Mouse (Mus musculus): ENCODE results near the gene Itga10. TPM values are rescaled to one million over a fixed set of nuclear protein-coding genes. Genes with fewer than 3 reads are reported as not detected.
"Not testable (repeated sequence)": the region's sequence is repeated elsewhere in the genome, so short reads cannot be mapped to it uniquely, and the experiment has no call there.

Gene Itga10
- polyA plus RNA-seq, 1 experiment from 2014 or later: 0.31 TPM

DNA sequence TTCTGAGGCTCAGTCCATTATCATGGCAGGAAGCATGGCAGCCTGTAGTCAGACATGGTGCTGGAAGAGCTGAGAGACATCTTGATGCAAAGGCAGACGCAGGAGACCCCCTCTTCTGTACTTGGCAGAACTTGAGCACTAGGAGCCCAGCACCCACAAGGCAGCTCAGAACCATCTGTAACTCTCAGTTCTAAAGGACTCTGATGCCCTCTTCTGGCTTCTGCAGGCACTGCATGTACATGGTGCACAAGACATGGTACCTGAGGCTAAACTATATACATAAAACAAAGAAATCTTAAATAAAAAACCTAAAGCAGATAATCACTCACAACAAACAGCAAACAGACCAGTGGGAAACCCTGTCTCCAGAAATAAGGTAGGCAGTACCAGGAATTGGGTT is 6.2 kb upstream of the Itga10 start:
- DNase-seq (ENCODE audit: low spot score): peak; percentile 57
- Histone ChIP-seq H3K27ac (no peak overlapping the region), H3K4me1 (replicated peaks) (peaks cover 25% of the 10 kb centered on the region), H3K9me3 (no peaks in the 10 kb centered on the region), H3K4me3 (no peak overlapping the region), H3K27me3 (ENCODE audit: insufficient read depth, poor library complexity, severe bottlenecking) (no peaks in the 10 kb centered on the region), H3K36me3 (peaks cover 65% of the 10 kb centered on the region)
- WGBS: 91% methylated on average over 1 of the region's 1 CpGs

DNA sequence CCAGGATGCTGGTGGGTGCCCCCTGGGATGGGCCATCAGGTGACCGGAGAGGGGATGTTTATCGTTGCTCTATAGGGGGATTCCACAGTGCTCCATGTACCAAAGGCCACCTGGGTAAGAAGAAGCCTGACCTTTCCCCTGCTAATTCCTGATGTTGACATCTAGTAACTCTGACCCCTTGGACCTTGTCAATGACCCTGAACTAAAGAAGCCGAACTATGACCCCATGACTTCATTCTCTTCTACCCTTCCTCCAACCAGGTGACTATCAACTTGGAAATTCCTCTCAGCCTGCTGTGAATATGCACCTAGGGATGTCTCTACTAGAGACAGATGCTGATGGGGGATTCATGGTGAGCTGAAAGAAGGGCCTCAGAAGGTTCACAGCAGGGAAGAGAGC is 2.0 kb downstream of the Itga10 start:
- DNase-seq (ENCODE audit: low spot score): no peak
- H3K36me3 ChIP-seq: peaks cover 27% of the 10 kb centered on the region
- H3K9me3 ChIP-seq: no peaks in the 10 kb centered on the region
- 87% methylated on average over 3 of the region's 3 CpGs for WGBS
- no peak overlapping the region for H3K27ac ChIP-seq
- H3K4me1 ChIP-seq (replicated peaks): no peaks in the 10 kb centered on the region
- no peaks in the 10 kb centered on the region for H3K27me3 ChIP-seq (ENCODE audit: insufficient read depth, poor library complexity, severe bottlenecking)
- H3K4me3 ChIP-seq: no peak overlapping the region

DNA sequence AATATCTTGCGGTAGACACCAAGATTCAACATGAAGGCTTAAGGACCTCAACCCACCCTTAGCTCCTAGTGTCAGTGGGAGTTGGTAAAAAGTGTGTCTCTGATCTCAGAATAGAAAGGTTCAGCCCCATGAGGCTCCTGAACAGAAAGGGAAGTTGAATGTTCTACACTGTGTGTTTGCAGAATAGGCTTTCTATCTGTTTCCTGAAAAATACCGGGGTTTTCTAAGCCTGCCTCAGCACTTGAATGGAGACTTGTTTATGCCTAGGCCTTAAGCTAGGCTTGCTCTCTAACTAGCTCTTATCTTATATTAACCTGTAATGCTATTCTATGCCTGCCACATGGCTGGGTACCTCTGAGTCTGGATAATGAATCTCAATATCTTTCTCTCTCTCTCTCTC is 15.5 kb downstream of the Itga10 start:
- Histone ChIP-seq H3K36me3 (peaks cover 8% of the 10 kb centered on the region; the same call in 1 of the 2 replicates), H3K27me3 (ENCODE audit: insufficient read depth, poor library complexity, severe bottlenecking) (peaks cover 7% of the 10 kb centered on the region; the same call in 1 of the 2 replicates), H3K4me3 (no peak overlapping the region), H3K9me3 (no peaks in the 10 kb centered on the region), H3K4me1 (replicated peaks) (peaks cover 15% of the 10 kb centered on the region), H3K27ac (no peak overlapping the region)
- WGBS: 95% methylated on average over 2 of the region's 2 CpGs
- no peak for DNase-seq (ENCODE audit: low spot score)

DNA sequence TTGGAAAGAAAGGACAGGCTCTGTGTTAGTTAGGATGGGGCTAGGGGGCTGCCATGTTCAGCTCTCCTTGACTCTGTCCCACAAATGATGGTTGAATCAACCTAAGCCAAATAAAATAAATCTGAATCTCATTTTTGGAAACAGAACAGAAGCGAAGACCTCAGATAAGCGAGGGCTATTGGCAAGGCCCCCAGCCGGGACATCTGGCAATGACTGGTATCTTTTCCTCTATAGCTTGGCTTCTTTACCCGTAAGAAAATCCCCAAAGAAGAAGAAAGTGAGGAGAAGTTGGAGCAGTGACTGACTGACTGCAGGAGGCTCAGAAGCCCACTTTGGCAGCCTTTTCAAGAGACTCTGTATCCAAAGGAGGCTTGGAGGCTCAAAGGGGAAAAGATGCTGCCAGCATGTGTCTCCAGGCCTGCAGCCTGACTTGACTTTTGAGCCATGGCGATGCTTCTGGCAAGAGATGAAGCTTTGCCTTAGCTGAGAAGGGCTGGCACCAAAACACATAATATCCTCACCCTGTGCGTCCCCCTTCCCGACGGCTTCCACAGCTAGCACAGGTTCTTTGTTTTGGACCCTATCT is 17.4 kb downstream of the Itga10 start:
- H3K36me3 ChIP-seq: no peaks in the 10 kb centered on the region
- 54% methylated on average over 8 of the region's 8 CpGs for WGBS

DNA sequence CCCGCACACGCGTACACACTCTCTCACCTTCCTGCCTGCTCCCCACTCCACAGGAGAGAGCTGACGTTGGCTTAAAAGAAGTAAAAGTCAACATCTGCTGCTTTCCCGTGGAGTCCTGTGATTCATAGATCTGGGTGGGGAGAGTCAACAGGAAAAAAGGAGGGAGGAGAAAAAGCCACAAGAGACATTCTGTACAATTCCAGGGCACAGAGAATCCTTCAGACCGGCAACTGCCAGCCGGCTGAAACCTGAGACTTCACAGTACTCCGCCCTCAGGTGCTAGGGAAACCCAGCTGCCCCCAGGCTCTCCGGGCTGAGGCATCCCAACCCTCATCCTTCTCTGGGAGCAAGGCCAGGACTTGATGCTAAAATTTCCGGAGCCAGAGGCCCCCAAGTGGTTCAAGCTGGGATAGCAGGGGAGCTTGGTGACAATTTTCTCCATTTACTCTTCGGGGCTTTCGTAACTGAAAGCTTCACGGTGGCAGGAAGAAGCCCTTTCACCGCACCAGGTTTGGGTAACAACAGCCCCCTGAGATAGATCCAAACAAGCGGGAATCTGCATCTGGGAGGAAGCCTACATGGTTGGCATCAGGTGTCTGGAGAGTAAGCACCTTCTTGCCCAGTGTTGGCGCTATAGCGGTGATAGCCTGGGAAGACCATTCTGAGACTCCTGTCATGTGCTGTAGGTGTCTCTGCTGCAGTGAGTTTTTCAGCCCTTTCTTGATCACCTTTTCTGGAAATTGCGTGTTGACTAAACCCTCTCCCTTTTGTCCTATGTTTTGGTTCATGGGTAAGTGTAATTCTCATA is 18.3 kb downstream of the Itga10 start:
- no peaks in the 10 kb centered on the region for H3K36me3 ChIP-seq
- H3K27me3 ChIP-seq (ENCODE audit: insufficient read depth, poor library complexity, severe bottlenecking): peaks cover 7% of the 10 kb centered on the region; the same call in 1 of the 2 replicates
- DNase-seq (ENCODE audit: low spot score): peak; percentile 86
- no peaks in the 10 kb centered on the region for H3K9me3 ChIP-seq
- peak overlapping the region; percentile 64 for H3K27ac ChIP-seq
- H3K4me1 ChIP-seq (replicated peaks): peaks cover 15% of the 10 kb centered on the region
- WGBS: 6% methylated on average over 18 of the region's 18 CpGs
- H3K4me3 ChIP-seq: peak overlapping the region; percentile 41

More for the DNA sequence above, 17.4 kb downstream of the Itga10 start:
- H3K27ac ChIP-seq: peak overlapping the region; percentile 64
- H3K27me3 ChIP-seq (ENCODE audit: insufficient read depth, poor library complexity, severe bottlenecking): peaks cover 7% of the 10 kb centered on the region; the same call in 1 of the 2 replicates
- no peak for DNase-seq (ENCODE audit: low spot score)
- H3K4me1 ChIP-seq (replicated peaks): peaks cover 15% of the 10 kb centered on the region
- H3K9me3 ChIP-seq: no peaks in the 10 kb centered on the region
- peak overlapping the region; percentile 41; the same call in 1 of the 2 replicates for H3K4me3 ChIP-seq

DNA sequence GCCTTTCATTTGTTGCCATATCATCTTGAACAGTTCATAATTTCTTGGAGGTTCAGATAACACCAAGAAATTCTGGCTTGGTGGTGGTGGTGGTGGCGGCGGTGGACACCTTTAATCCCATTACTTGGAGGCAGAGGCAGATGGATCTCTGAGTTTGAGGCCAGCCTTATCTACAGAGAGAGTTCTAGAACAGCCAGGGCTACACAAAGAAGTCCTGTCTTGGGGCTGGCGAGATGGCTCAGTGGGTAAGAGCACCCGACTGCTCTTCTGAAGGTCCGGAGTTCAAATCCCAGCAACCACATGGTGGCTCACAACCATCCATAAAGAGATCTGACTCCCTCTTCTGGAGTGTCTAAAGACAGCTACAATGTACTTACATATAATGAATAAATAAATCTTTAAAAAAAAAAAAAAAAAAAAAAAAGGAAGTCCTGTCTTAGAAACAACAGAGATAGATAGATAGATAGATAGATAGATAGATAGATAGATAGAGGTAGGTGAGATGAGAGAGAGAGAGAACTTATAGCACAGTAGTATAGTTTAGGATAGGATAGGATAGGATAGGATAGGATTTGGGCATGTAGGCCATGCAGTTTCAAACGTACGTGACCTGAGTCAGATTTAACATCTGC is 20.5 kb downstream of the Itga10 start:
- WGBS: 90% methylated on average over 7 of the region's 7 CpGs
- not testable (repeated sequence) for DNase-seq (ENCODE audit: low spot score); H3K4me3 ChIP-seq

DNA sequence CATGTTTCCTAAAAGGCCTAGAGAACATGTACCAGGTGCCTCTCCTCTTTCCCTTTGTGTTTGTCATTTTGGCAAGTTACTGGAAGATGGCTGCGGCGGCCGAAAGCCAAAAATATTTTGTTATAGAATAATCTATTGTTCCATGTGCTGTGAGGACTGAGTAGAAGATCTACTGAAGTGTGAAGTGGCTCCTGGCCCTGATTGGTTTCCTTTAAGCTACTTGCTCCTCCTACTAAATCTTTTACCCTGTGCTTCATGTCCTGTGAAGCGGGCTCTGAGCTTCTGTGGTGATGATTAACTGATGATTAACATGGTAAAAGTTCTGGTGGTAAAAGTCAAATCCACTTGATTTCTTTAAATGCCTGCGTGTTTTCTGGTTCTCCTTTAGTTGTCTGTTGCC is 21.5 kb downstream of the Itga10 start:
- Histone ChIP-seq H3K27ac (no peak overlapping the region), H3K4me3 (no peak overlapping the region), H3K9me3 (no peaks in the 10 kb centered on the region), H3K27me3 (ENCODE audit: insufficient read depth, poor library complexity, severe bottlenecking) (peaks cover 25% of the 10 kb centered on the region), H3K4me1 (replicated peaks) (peaks cover 30% of the 10 kb centered on the region), H3K36me3 (no peaks in the 10 kb centered on the region)
- 95% methylated on average over 5 of the region's 5 CpGs for WGBS
- no peak for DNase-seq (ENCODE audit: low spot score)

More for the DNA sequence above, 20.5 kb downstream of the Itga10 start:
- not testable (repeated sequence) for H3K27ac ChIP-seq, H3K36me3 ChIP-seq, H3K9me3 ChIP-seq
- peaks cover 30% of the 10 kb centered on the region for H3K4me1 ChIP-seq (replicated peaks)
- peaks cover 14% of the 10 kb centered on the region for H3K27me3 ChIP-seq (ENCODE audit: insufficient read depth, poor library complexity, severe bottlenecking)

DNA sequence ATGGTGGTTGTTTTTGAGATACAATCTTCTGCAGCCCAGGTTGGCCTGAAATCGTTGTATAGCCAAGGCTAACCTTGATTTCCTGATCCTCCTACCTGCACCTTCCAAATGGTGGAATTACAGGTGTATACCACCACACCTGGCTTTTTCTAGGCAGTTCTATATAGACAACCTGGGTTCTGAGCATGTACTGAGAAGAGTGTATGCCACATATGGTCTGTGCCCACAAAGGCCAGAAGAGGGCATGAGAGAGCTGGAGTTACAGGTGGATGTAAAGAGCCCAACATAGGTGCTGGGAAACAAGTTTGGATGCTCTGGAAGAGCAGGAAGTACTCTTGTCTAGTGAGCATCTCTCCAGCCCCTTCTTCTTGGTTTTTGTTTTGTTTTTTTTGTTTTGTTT is 21.9 kb downstream of the Itga10 start:
- 25% methylated on average over 1 of the region's 1 CpGs for WGBS
- Histone ChIP-seq H3K36me3 (no peaks in the 10 kb centered on the region), H3K27ac (no peak overlapping the region), H3K9me3 (no peaks in the 10 kb centered on the region), H3K27me3 (ENCODE audit: insufficient read depth, poor library complexity, severe bottlenecking) (peaks cover 28% of the 10 kb centered on the region), H3K4me3 (no peak overlapping the region), H3K4me1 (replicated peaks) (peaks cover 30% of the 10 kb centered on the region)
- no peak for DNase-seq (ENCODE audit: low spot score)

DNA sequence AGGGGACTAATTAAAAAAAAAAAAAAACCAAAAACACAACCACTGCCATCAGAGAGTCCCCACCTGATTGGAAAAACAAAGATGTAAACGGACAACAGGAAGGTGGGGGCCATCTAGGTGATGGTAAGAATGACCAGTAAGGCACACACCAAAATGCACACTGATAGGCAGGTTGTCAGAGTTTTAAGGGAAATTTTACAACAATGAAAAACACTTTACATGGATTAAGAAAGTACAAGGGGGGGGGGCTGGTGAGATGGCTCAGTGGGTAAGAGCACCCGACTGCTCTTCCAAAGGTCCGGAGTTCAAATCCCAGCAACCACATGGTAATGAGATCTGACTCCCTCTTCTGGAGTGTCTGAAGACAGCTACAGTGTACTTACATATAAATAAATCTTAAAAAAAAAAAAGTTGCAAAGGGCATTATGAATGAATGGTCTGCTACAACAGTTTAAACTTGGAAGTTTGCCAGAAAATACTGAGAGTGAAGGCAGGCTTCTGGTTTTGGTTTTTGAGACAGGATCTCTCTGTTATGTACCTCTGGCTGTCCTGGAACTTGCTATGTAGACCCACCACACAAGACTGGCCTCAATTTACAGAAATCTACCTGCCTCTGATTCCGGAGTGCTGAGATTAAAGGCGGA is 23.2 kb downstream of the Itga10 start:
- H3K9me3 ChIP-seq: no peaks in the 10 kb centered on the region
- H3K36me3 ChIP-seq: no peaks in the 10 kb centered on the region
- WGBS: 95% methylated on average over 5 of the region's 5 CpGs
- no peak overlapping the region for H3K27ac ChIP-seq
- H3K4me3 ChIP-seq: no peak overlapping the region
- DNase-seq (ENCODE audit: low spot score): no peak
- H3K4me1 ChIP-seq (replicated peaks): peaks cover 21% of the 10 kb centered on the region
- H3K27me3 ChIP-seq (ENCODE audit: insufficient read depth, poor library complexity, severe bottlenecking): peaks cover 28% of the 10 kb centered on the region

DNA sequence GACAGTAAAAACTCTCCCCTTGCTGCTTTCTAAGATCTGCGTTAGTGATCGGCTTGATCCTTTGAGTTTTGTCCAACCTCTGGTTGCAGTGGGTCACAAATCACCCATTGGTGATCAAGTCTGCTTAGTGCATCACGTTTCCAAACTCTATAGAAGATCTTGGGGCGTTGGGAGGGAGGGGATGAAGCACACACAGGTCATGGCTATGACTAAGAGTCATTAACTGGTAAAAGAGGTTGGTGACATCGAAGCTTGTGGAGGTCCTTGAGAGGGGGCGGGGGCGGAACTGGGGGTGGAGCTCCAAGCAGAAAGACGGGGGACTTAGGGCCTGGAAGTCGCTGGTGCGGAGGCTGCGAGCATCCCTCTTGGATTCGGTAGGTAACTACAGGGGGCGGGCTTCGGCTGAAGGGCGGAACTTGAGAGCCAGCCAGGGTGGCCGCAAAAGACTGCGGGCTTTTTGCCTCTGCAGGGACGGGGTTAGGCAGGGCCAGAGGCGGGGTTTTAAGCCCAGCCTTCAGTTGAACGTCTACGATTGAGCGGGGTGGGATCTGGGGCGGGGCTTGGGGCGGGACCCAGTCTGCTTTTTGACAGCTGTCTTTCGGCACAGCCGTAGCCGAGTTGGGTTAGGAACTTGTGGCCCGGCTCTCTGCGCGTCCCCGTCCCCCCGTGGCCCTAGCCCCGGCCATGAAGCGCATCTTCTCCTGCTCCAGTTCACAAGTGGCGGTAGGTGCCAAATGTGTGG is 24.5 kb downstream of the Itga10 start, which contains the start of gene Ankrd35:
Ankrd35 (plus strand) TSS at position 405 of the 742 bp plus-strand sequence.
- H3K4me3 ChIP-seq: peak within 1 kb of the TSS; percentile 57
- peaks cover 20% of the 10 kb centered on the region for H3K4me1 ChIP-seq (replicated peaks)
- H3K27me3 ChIP-seq (ENCODE audit: insufficient read depth, poor library complexity, severe bottlenecking): peaks cover 21% of the 10 kb centered on the region
- 4% methylated on average over 35 of the region's 35 CpGs for WGBS
- peak; percentile 86 for DNase-seq (ENCODE audit: low spot score)
- H3K27ac ChIP-seq: peak within 1 kb of the TSS; percentile 59; the same call in 1 of the 2 replicates
- no peaks in the 10 kb centered on the region for H3K9me3 ChIP-seq
- H3K36me3 ChIP-seq: no peaks in the 10 kb centered on the region

DNA sequence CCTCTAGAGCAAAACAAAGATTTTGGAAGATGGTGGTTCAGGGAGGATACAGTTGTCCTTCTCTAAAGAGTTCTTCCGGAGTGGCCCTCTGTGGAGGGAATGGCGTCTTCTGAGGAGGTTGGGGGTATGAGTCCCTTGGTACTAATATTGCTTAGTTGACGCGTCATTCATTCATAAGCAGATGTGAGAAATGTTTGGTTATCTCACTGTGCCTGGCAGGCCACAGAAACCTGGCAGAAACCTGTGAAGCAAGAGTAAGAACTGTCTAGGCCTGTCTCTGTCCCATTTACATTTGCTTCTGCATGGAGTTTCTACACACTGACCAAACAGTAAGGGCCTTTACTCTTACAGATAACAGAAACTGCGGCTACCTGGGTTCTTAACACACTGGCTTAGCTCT is 26.1 kb downstream of the Itga10 start:
- Histone ChIP-seq H3K36me3 (no peaks in the 10 kb centered on the region), H3K4me3 (no peak overlapping the region), H3K9me3 (no peaks in the 10 kb centered on the region), H3K4me1 (replicated peaks) (peaks cover 28% of the 10 kb centered on the region), H3K27me3 (ENCODE audit: insufficient read depth, poor library complexity, severe bottlenecking) (peaks cover 21% of the 10 kb centered on the region), H3K27ac (no peak overlapping the region)
- 94% methylated on average over 5 of the region's 5 CpGs for WGBS
- DNase-seq (ENCODE audit: low spot score): no peak

DNA sequence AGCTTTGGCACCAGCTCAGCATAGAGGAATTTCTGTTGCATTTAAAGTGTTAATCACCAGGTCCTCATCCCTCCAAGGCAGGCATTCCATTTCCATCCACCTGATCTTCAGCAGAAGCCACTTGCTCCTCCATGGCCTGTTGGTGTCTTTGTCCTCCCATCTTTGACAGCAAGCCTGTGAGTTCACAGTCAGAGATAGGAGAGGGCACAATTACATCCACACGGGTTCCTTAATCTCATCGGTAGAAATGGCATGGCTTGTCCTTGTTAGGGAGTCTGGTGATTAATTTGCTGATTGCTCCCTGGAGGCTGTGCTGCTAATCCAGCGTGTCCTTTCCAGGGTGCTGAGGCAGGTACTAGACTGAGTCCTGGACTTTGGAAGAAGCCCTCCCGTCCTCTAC is 28.1 kb downstream of the Itga10 start:
- whole genome bisulfite sequencing: 79% methylated on average over 4 of the region's 4 CpGs
- DNase-seq (ENCODE audit: low spot score): no peak
- Histone ChIP-seq H3K4me1 (replicated peaks) (peaks cover 28% of the 10 kb centered on the region), H3K9me3 (no peaks in the 10 kb centered on the region), H3K27ac (no peak overlapping the region), H3K36me3 (no peaks in the 10 kb centered on the region), H3K27me3 (ENCODE audit: insufficient read depth, poor library complexity, severe bottlenecking) (peaks cover 28% of the 10 kb centered on the region), H3K4me3 (no peak overlapping the region)

Measured in hindbrain, embryonic 10.5 days (tissue).